Mouse (Mus musculus) myocyte (in vitro differentiated cells): ENCODE data around the gene Nyap2.

Experiments
- CEBPB ChIP-seq: IDR thresholded peaks from 2 replicates; pipeline ENCODE4 v1.6.1; 2011; ENCODE audit warnings: mild to moderate bottlenecking, moderate library complexity; ENCODE audit not compliant: poor library complexity, insufficient read depth, severe bottlenecking
- E2F4 ChIP-seq: IDR thresholded peaks from one replicate; pipeline ENCODE4 v1.6.1; 2011; ENCODE audit warnings: mild to moderate bottlenecking, control low read depth, moderate library complexity; ENCODE audit not compliant: insufficient read depth
- MYOD1 ChIP-seq, 3 experiments: IDR thresholded peaks; one replicate each; pipeline ENCODE4 v1.6.1; 2011; ENCODE audit warnings: control low read depth in 2 of 3, low read depth in 2 of 3, mild to moderate bottlenecking in 2 of 3, moderate library complexity in 1 of 3; ENCODE audit not compliant: insufficient read length in 2 of 3, control insufficient read depth in 1 of 3
- POLR2A ChIP-seq: IDR thresholded peaks from one replicate; pipeline ENCODE4 v1.6.1; 2011; ENCODE audit warnings: low read depth, mild to moderate bottlenecking, control low read depth, moderate library complexity; ENCODE audit not compliant: insufficient read length
- POLR2AphosphoS2 ChIP-seq: IDR thresholded peaks from one replicate; pipeline ENCODE4 v1.6.1; 2011; ENCODE audit warnings: low read depth, control low read depth; ENCODE audit not compliant: insufficient read length
- REST ChIP-seq: IDR thresholded peaks from one replicate; pipeline ENCODE4 v1.6.1; 2011; ENCODE audit warnings: mild to moderate bottlenecking, control low read depth, moderate library complexity; ENCODE audit not compliant: insufficient read depth, insufficient read length
- SRF ChIP-seq: IDR thresholded peaks from one replicate; pipeline ENCODE4 v1.6.1; 2011; ENCODE audit warnings: low read depth; ENCODE audit not compliant: control insufficient read depth, insufficient read length

- no peak for TF ChIP-seq POLR2A
- no peak for TF ChIP-seq MYOD1 (IDR thresholded peaks at IDR 0.05; ENCODE audit: control insufficient read depth in 1 of 3, insufficient read length in 2 of 3, low read depth in 2 of 3)
- TF ChIP-seq CEBPB, result no peak
- no peak for TF ChIP-seq E2F4
- no peak for TF ChIP-seq POLR2AphosphoS2
- TF ChIP-seq SRF, result no peak
- TF ChIP-seq REST, result no peak
Observed at GRCm38 (mm10) chr1:81387722-81388121, 311.0 kb downstream of the Nyap2 start.
